Mouse (Mus musculus) ES-E14 (cell line): ENCODE measurements at regions not wholly inside any gene's neighbourhood (a gene's known extent, or its start where the extent isn't known, plus 50 kb on each side); places are given as distances from the start of the nearest gene placed in this dataset.

Experiments
- HCFC1 ChIP-seq: IDR thresholded peaks from 2 replicates; pipeline ENCODE4 v1.6.1; 2012; ENCODE audit warnings: low read length, inconsistent platforms, borderline replicate concordance; ENCODE audit not compliant: insufficient read depth
- ZC3H11A ChIP-seq: IDR thresholded peaks from 2 replicates; pipeline ENCODE4 v1.6.1; 2012; ENCODE audit warnings: low read depth, mild to moderate bottlenecking, inconsistent platforms, low read length, borderline replicate concordance
- ZNF384 ChIP-seq: IDR thresholded peaks from 2 replicates; pipeline ENCODE4 v1.6.1; 2012; ENCODE audit warnings: low read depth, low read length, inconsistent platforms

DNA sequence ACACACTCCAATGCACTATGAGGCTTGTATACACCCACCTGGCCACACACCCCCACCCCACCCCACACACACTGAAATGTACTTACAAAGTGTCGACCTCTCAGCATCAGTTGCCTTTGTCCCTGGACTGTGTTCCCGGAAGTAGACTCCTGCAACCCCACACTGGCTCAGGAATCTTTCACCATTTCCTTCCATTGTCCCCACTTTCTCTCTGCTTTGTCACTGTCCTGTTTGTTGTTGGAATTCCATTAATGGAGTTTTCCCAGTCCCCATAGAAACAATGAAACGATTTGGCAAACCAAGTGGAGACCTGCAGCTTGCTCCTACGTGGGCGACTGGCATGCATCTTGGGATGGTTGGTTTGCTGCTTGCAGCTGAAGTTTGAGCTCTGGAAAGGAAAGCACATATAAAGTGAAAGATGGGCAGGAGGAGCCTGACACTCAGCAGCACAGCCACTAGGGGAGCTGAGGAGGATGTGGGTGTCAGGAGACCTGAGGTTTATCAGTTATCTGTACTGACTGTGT, 65.2 kb upstream of the Jun start:
- TF ChIP-seq ZC3H11A (no peak), HCFC1 (no peak), ZNF384 (no peak)
